Mouse (Mus musculus) spleen, adult 12 weeks (tissue): Measurements from ENCODE around the gene Spag9.
"Not testable (repeated sequence)": the region's sequence is repeated elsewhere in the genome, so short reads cannot be mapped to it uniquely, and the experiment has no call there.

Experiments
- DNase-seq: peaks from one replicate; pipeline ENCODE4 v3.0.0; 2022; ENCODE audit warnings: low spot score

Gene Spag9

DNA sequence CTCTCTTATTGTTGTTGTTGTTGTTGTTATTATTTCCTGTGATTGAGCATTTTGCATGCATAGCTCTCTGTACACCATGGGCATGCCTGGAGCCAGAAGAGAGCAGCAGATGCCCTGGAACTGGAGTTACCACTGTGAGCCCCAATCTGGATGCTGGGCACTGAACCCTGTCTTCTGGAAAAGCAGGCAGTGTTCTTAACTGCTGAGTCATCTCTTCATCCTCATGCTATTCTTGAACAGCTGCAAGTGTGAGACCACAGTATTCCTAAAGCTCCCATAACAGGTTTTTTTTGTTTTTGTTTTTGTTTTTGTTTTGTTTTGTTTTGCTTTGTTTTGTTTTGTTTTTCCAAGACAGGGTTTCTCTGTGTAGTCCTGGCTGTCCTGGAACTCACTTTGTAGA is 9.6 kb upstream of the Spag9 start:
- no peak for DNase-seq

DNA sequence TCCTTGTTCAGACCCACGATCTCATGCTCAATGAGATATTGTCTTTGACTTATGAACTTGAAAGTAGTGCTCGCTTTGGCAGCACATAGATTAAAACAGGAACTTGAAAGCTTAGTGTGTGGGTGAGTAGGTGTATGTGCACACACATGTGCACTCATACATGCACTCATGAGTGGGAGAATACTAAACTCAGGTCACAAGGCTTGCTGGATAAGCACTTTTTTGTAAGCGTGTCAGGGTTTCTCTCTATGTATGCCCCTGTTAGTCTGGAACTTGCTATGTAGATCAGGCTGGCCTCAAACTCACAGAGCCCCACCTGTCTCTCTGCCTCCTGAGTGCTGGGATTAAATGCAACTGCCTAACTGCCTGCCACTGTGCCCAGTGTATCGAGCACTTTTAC is 8.9 kb upstream of the Spag9 start:
- DNase-seq, result no peak

DNA sequence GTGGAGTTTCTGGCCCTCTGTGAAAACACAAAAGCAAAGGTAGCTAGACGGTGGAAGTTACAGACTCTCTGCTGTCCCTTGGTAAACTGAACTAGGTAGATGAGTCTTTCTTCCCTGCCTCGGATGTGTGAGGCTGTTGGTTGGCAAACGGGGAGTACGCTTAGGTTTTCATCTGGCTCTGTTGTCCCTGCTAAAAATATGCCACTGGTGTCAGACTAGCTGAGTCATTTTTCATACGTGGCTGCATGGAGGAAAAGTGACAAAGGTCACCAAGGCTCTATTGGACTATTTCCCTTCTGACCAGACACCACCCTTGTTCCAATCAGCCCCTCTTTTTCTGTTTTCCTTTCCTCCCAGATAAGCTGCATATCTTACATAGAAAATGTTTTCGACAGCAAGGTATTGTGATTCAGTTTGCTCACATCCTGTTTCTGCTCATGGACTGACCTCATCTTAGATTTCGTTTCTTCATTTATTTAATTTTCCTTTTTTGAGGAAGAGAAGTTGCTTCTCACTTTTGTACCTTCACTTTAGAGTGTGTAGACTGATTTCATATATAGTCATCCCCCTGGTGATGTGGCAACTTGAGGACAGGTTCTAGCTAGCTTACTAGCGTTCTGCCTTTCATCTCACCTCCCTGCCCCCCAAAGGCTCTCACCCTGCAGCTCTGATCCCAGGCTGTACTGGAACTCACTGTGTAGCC is 8.1 kb upstream of the Spag9 start:
- DNase-seq, result no peak

DNA sequence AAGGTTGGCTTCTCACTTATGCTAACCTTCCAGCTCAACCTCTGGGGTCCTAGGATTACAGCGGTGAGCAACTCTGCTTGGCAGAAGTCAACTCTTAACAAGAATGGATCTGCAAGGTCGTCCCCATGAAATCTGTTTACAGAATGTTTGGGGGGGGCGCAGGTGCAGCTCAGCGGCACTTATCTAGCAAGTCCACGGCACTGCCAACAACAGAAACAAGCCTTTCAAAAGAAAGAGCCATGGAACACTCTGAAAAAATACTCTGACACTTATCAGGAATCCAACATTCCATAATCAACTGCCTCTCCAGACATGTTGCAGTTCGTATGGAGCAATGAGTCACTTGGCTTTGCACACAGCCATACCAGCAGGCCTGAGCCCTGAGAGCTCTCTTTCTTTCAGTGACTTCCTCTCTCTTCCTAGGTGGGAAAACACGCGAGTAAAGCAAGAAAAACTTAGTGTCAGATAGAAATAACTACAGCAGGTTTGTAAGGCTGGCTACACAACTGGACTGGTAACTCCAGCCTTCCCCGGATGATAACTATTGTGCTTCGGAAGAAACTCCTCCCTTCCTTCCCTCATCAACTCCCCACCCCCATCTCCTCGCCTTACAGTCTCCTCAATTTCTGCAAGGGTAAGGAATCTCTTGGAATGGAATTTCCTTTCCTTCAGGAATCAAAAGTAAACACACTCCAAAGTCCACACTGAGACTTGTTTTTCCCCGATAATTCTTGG is 7.4 kb upstream of the Spag9 start:
- no peak for DNase-seq

DNA sequence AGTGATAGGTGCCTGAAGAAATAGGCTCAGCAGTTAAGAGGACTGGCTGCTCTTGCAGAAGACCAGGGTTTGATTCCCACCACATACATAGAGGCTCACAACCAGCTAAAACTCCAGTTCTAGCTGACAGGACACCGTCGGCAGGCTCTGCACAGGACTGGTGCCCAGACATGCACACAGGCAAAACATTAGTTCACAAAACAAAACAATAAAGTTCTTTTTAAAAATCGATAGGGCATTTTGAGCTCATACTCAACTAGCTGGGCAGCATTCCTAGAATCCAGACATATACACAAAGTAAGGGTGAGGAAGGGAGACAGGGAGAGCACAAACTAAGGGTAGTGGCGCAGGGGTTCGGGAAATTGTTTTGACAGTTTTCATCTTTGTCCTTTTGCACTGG is 1.4 kb upstream of the Spag9 start:
- DNase-seq, result no peak

DNA sequence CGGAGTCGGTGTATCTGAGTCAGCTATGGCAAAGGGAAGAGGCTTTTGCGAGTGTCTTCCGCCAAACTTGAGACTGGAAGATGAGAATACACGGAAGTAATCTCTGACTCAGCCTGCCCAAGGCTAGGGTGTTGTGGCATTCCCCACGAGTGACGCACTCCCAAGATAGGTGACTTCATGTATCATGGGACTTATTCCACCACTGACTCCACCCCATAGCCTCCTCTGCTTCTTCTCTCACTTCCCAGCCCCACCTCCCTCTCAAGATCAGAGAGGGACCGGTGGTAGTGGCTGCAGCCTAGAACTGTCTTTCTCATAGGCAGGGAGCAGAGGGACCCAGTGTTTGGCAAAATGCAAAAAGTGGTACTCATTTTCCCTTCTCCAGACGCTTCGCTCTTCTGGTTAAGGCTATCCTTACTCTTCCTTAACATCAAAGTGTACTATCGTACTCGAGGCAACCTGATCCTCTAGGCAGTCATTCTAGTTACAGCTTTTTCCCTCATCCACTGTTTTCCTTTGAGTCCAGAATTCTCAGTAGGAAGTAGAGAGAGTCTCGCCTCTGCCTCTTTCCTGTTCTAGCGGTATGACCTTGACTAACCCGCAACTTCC is 676 bp upstream of the Spag9 start:
- peak; percentile 67 for DNase-seq

DNA sequence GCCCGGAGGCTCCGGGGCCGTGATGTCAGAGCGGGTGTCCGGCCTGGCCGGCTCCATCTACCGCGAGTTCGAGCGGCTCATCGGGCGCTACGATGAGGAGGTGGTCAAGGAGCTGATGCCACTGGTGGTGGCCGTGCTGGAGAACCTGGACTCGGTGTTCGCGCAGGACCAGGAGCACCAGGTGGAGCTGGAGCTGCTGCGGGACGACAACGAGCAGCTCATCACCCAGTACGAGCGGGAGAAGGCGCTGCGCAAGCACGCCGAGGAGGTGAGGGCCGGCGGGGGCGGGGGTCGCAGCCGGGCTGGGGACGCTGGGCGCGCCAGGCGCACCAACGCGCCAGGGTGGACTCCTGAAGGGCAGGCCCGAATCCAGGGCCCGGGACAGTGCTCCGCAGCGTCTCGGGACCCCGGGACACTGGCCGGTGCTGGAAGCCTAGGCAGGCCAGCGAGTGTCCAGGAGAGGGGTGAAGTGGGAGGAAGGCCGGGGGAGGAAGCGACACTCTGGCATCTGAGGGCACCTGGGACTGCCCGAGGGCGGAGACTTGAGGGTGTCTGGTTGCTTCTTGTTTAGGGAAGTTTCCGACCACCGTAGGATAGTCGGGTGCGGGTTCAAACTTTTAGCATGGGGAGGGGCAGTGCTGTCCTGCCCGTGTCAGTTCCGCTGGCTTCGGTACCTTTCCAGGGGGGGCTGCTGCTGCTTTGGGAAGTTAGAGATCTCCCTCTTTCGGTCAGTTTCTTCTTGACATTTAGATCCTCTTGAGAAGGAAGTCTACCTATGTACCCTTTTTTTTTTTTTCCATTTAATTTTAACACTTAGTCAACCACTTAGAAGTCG is 632 bp downstream of the Spag9 start:
- peak; percentile 61 for DNase-seq

DNA sequence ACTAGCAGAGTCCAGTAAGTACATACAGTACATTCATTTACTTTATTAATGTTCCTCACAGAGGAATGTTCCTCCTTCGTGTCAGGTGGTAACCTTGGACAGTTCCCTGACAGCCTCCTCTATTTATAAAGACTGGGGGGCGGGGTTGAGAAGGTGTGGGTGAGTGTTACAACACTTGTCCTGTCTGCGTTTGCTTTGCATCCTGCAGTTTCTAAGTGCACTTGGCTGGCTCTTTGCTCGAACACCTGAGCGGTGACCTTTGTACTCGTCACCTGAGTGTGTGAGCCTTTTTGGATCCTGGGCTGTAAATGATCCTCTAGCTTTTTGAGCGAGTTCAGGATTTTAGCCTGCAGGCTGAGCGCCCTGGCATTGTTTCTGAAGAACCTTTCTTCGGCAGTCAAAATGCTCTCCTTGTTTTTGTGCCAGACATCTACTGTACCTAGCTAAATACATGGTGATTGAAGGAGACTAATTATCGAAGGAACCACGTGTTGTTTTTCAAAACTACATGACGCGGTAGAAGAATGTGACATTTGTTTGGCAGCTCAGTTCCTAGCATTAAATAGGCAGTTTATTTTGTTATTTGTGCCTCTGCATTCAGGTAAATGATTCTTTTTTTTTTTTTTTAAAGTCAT is 1.4 kb downstream of the Spag9 start:
- DNase-seq, result peak; percentile 16

DNA sequence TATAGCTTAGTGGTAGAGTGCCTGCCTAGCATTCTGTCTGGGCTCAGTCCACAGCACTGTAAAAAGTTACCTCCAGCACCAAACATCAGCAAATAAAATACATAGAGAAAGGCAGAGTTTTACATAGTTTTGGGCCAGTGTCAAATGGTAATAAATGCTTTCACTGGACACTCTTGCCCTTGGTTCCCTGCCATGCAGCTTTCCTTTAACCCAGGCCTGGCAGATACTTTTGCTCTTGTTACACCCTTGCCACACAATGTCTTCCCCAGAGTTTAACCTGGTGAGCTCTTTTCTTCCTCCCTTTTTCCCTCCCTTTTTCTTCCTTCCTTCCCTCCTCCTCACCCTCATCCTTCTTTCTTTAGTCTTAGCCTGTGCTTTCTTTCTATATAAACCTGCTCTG is 3.4 kb downstream of the Spag9 start:
- DNase-seq, result no peak

DNA sequence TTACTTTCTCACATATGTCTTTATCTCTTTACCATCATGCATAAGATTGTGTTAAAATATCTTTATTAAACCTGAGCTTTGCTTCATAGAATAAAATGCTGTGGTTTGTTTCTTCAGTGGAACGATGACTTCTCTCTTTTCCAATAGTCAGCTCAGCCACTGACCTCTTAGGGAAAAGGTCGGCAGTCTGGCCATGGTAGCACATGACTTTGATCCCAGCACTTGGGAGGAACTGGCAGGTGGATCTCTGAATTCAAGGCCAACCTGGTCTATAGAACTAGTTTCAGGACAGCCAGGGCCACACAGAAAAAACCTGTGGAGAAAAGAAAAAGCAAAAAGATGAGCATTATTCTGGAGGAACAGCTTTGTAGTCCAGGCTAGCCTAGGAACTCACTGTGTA is 7.5 kb downstream of the Spag9 start:
- no peak for DNase-seq

DNA sequence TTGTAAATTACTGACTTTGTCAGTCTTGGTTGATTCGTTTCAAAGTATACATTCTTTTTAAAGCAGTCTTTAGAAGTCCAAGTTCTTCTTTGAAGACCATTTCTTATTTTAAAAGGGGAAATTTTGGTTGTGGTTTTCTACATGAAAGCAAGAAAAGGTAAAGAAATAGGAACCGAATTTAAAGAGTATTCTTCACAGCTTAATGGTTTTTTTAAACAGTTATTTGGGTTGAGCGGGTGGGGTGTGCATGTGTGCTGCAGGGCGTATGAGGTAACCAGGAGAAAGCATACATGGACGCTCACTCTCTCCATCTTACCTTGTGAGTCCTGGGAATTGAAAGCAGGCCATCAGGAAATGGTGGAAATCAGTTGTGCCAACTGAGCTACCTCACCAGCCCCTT is 23.2 kb downstream of the Spag9 start:
- DNase-seq, result no peak

DNA sequence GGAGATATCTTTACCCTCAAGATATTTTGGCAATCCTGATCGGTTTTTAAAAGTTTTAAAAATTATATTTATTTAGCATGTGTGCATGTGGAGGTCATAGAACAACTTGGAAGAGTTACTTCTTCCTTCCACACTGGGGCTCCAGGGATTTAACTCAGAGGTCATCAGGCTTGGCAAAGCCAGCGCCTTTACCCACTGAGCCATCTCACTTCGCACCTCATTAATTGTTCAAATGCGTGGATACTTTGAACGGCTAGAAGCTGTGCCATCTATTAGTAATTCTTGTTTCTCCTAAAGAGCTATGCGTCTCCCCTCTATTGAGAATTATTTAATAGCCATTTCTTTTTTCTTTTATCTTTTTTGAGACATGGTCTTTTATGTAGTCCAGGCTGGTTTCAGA is 24.5 kb downstream of the Spag9 start:
- DNase-seq, result no peak

DNA sequence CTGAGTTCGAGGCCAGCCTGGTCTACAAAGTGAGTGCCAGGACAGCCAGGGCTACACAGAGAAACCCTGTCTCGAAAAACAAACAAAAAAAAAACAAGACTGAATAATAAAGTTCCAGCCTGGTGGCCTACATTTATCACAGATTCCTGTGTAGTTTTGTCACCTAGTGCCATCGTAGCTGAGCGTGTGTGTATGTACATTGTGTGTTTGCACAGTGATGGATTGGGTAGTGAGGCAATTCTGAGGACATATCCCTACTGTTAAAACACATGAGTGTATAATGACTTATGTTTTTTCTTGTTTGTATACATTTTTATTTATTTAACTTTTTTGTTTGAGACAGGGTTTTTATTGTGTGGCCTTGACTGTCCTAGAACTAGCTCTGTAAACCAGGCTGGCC is 30.4 kb downstream of the Spag9 start:
- no peak for DNase-seq

DNA sequence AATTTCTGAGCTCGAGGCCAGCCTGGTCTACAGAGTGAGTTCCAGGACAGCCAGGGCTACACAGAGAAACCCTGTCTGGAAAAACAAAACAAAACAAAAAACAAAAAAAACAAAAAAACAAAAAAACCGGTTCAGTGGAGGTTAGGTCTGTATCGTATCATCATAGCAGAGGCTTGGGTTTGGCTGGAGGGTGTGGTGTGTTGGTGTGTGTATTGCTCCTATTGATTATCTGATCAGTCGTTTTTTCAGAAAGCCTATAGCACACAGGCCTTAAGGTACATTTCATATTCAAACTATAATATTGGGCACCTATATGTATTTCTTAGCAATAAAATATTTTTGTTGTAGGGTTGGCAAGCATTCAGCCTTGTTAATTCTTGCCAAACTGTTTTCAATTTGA is 36.2 kb downstream of the Spag9 start:
- DNase-seq, result no peak

DNA sequence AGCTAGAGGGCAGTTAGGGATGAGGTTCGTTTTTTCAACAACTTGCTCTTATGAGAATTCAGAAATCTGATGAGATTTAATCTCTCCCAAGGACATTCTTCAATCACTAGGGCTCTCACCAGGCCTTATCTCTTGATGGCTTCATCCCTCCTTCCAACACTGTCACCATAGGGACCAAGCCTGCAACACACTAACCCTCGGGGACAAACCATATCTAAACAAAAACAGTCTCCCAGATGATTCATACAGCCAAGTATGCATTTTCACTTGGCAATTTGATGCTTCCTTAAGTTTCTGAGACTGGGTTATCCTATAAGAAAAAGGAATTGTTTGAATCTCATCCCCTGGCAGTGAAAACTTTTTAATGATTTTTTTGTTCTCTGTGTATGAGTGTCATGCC is 37.1 kb downstream of the Spag9 start:
- no peak for DNase-seq

DNA sequence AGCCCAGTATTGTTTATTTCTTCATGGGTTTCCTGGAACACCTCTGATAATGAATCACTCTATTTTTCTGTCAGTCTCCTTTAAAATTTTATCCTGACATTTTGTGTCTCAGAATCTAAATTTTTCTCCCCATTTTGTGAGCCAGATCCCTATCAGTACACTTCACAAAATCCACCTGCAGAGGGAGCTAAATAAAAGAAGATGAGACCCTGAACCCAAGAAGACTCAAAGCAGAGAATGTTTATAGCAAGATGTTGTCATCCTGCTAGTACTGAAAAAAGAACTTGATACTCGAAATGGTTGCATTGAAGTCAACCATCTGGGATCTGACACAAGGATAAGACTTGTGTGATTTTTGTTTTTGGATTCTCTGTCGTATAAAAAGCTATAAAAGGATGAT is 40.1 kb downstream of the Spag9 start:
- DNase-seq, result no peak

DNA sequence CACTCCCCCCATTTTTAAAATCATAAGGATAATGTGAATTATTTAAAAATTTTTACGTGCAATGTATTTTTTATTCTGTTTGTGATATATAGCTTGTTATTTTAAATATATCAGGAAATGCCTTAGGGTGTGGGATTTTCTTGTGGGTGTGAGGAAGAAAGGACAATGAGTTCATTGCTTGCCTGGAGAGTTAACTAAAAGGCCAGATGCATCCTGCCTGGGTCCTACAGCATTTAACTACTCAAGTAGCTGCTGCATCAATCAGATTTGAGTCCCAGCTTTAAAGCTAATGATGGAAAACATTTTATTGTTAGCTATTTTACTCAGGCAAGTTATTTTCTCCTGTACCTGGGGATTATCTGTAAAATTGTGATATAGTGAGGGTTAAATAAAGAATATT is 45.6 kb downstream of the Spag9 start:
- DNase-seq, result no peak

DNA sequence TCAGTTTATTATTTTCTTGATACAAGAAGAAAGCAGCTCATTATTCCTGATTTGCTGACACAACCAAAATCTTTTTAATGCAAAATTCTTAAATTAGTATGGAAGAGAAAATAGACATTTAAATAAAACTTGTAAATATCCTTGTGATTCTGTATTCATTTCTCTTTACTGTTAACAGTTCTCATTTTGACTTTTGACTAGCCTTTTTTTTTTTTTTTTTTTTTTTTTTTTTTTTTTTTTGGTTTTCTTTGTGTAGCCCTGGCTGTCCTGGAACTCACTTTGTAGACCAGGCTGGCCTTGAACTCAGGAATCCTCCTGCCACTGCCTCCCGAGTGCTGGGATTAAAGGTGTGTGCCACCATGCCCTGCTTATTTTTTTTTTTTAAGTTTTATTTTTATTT is 46.4 kb downstream of the Spag9 start:
- DNase-seq, result not testable (repeated sequence)

DNA sequence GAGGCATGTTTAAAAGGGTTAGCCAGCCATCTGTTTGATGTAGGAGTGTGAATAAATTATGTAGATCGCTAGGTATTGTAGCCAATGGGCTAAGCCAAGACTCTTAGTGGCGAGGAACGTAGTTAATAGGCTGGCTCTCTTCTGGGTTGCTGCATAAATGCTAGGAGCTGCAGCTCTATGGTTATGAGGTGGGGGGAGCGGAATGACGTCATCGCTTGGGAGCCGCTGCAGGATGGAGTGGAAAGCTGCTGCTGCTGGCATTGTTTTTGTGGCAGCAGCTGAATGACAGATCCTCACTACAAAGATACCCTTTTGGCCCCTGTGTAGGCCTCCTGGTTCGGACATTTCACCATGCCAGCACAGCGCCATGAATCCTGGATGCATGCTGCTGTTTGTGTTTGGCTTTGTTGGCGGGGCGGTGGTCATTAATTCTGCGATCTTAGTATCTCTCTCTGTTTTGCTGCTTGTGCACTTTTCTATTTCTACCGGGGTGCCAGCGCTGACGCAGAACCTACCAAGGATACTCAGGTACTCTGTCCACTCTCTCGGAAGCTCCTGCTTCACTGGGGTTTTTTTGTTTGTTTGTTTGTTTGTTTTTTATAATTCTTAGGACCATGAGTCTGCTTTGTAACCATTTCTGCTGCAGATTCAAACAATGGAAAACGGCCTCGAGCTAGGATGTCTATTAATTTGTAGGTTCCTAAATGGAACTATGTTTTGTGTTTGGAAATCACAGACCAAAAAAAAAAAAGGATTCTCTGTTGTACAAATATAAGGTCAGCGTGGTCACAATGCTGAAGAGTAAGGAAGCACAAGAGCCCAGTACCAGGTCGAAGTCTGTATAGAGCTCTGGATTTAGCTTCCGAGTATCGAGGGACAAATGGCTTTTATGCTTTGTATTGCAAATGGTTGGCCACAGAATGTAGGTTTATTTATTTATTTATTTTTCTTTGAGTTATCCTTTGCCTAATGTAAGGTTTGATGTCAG is 48.4 kb downstream of the Spag9 start:
- DNase-seq, result no peak

DNA sequence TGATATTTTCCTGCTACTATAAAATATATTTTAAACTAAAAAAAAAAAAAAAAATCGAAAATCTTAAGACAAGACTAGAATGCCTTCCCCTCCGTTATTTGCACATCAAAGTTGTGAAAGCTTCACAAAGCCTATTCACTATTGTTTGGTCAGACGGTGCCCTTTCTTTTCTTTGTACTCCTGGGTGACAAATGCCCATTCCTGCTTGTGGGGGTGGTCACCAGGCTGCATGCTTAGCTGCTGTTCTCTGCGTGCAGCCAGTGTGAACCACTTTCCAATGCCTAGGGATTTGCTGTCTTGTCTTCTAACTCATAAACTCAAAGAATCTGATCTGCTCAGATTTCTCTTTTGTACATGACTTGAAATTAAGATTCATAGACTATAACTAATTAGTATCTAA is 49.1 kb downstream of the Spag9 start:
- no peak for DNase-seq

DNA sequence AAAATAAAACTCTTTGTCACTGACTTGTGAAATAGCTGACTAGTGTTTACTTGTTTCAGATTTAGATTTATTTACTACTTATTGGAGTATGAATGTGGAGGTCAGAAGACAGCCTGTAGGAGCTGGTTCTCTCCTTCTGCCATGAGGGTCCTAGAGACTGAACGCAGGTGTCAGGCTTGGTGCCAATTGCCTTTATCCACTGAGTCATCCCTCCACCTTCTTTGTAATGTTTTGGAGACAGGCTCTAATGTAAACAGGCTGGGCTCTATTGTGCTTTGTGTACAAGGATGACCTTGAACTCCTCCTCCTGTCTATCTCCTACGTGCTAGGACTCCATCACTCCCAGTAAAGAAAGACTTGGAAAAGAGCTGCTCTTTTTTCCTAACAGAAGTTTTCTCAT is 51.4 kb downstream of the Spag9 start:
- DNase-seq, result no peak
